22 mouse cellular contexts compared by ENCODE assay signal in the genomic region with DNA sequence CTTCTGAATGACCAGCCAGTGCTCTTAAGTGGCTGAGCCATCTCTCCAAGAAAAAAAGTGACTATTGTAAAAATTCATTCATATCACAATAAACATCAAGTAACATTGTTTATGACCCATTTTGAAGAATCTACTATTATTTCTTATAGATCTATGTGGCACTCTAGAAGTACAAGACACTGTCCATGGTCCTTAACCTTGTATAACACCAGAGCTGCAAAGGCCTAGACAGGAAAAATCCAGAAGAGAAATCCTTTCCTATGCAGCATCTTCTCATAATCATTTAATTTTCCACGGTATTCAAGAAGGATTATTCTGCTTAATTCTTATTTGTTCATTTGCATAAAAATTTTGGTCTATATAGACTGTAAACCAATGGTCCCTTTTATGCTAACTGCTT.
A peak's percentile ranks its signal among the peaks of the same experiment; 100 is the strongest.
DNase-seq lines count a peak whose midpoint lies in the region; ATAC-seq and TF ChIP-seq lines count a peak whose summit lies in the region.
"Had no signal": no experiment of that assay in that cellular context is flagged by ENCODE, and none has a peak within 500 bp of the region (broad histone marks: within the 10 kb centered on the region; RNA-seq: fewer than 3 reads in every experiment).

No protein-coding gene starts in this region.

- H3K4me1 ChIP-seq in kidney, postnatal 0 days (replicated peaks; ENCODE audit: insufficient read depth, low read length) = no peaks in the 10 kb centered on the region
- no peaks in the 10 kb centered on the region for H3K4me1 ChIP-seq in kidney, embryonic 15.5 days
- no peaks in the 10 kb centered on the region for H3K4me1 ChIP-seq in MEL (ENCODE audit: control insufficient read depth in 1 of 2, insufficient read depth in 2 of 2, low read length in 2 of 2)
- no peaks in the 10 kb centered on the region for H3K4me1 ChIP-seq in embryonic facial prominence, embryonic 14.5 days (ENCODE audit: control insufficient read depth, insufficient read depth, low read length)
- no peaks in the 10 kb centered on the region for H3K4me1 ChIP-seq in forebrain, embryonic 13.5 days
- H3K4me1 ChIP-seq: embryonic facial prominence, embryonic 12.5 days; forebrain, embryonic 12.5 days; heart, embryonic 13.5 days; hindbrain, embryonic 15.5 days had no signal

- H3K79me2 ChIP-seq in MEL (ENCODE audit: control insufficient read depth, insufficient read depth, low read length, poor library complexity) = no peaks in the 10 kb centered on the region

- DNase-seq in kidney, postnatal 0 days (ENCODE audit: low spot score) = peak; percentile 27
- DNase-seq in 416B (ENCODE audit: low read depth) (peak; percentile 3), MEL (ENCODE audit: low read depth, low spot score) (peak; percentile 11)
- DNase-seq in embryonic facial prominence, embryonic 14.5 days (ENCODE audit: low spot score) = peak; percentile 39
- no peak for DNase-seq in ovary, postnatal 36 days (ENCODE audit: low spot score)
- DNase-seq: adrenal gland, postnatal 25 days; B cell, adult 2 months; cerebellum, adult 18-20 months; cerebellum, adult 9-11 months; cerebellum, postnatal 36 days; gastrocnemius, postnatal 36 days; heart, adult 11 months; heart, postnatal 36 days had no signal

- no peaks in the 10 kb centered on the region for H3K9me3 ChIP-seq in kidney, postnatal 0 days (replicated peaks; ENCODE audit: low read length)
- H3K9me3 ChIP-seq in kidney, embryonic 15.5 days (replicated peaks) = no peaks in the 10 kb centered on the region
- no peaks in the 10 kb centered on the region for H3K9me3 ChIP-seq in MEL (replicated peaks; ENCODE audit: insufficient read depth, low read length)
- no peaks in the 10 kb centered on the region for H3K9me3 ChIP-seq in embryonic facial prominence, embryonic 14.5 days (ENCODE audit: control insufficient read depth, low read length)
- no peaks in the 10 kb centered on the region for H3K9me3 ChIP-seq in forebrain, embryonic 13.5 days (replicated peaks)
- H3K9me3 ChIP-seq: embryonic facial prominence, embryonic 12.5 days; forebrain, embryonic 12.5 days; heart, embryonic 13.5 days; hindbrain, embryonic 15.5 days had no signal

- H3K27ac ChIP-seq in kidney, postnatal 0 days = no peak overlapping the region
- no peak overlapping the region for H3K27ac ChIP-seq in kidney, embryonic 15.5 days
- no peak overlapping the region for H3K27ac ChIP-seq in MEL (ENCODE audit: control insufficient read depth, low read depth, low read length)
- H3K27ac ChIP-seq in embryonic facial prominence, embryonic 14.5 days (replicated peaks; ENCODE audit: low read depth, low read length) = no peak overlapping the region
- H3K27ac ChIP-seq in forebrain, embryonic 13.5 days = no peak overlapping the region
- H3K27ac ChIP-seq: embryonic facial prominence, embryonic 12.5 days; forebrain, embryonic 12.5 days; heart, embryonic 13.5 days; hindbrain, embryonic 15.5 days had no signal

- H3K4me3 ChIP-seq in kidney, postnatal 0 days (replicated peaks; ENCODE audit: low read depth, low read length) = no peak overlapping the region
- no peak overlapping the region for H3K4me3 ChIP-seq in kidney, embryonic 15.5 days (replicated peaks)
- H3K4me3 ChIP-seq in MEL (ENCODE audit: control insufficient read depth in 1 of 2, insufficient read depth in 1 of 2, low read depth in 2 of 2, low read length in 2 of 2) = no peak overlapping the region
- H3K4me3 ChIP-seq in embryonic facial prominence, embryonic 14.5 days (ENCODE audit: low read depth, low read length) = no peak overlapping the region
- no peak overlapping the region for H3K4me3 ChIP-seq in forebrain, embryonic 13.5 days
- H3K4me3 ChIP-seq: embryonic facial prominence, embryonic 12.5 days; forebrain, embryonic 12.5 days; heart, embryonic 13.5 days; hindbrain, embryonic 15.5 days had no signal

- no peak overlapping the region for H3K9ac ChIP-seq in kidney, postnatal 0 days (ENCODE audit: low read depth, low read length)
- H3K9ac ChIP-seq in kidney, embryonic 15.5 days = no peak overlapping the region
- H3K9ac ChIP-seq in MEL (ENCODE audit: control insufficient read depth, low read depth, low read length, poor library complexity, severe bottlenecking) = no peak overlapping the region
- H3K9ac ChIP-seq in embryonic facial prominence, embryonic 14.5 days (ENCODE audit: low read depth, low read length) = no peak overlapping the region
- no peak overlapping the region for H3K9ac ChIP-seq in forebrain, embryonic 13.5 days
- H3K9ac ChIP-seq: embryonic facial prominence, embryonic 12.5 days; forebrain, embryonic 12.5 days; heart, embryonic 13.5 days; hindbrain, embryonic 15.5 days had no signal

- ATAC-seq in kidney, postnatal 0 days (replicated peaks; ENCODE audit: low FRiP score, low read depth) = no peak
- no peak for ATAC-seq in kidney, embryonic 15.5 days (replicated peaks; ENCODE audit: low FRiP score)
- ATAC-seq in embryonic facial prominence, embryonic 14.5 days (ENCODE audit: low read depth) = no peak
- no peak for ATAC-seq in forebrain, embryonic 13.5 days
- ATAC-seq: activated CD4-positive, CD25-positive, alpha-beta regulatory T cell, adult 4 months; intestine, embryonic 16.5 days; Patski had no signal

- WGBS in kidney, postnatal 0 days = 69% methylated on average over 1 of the region's 1 CpGs
- WGBS in kidney, embryonic 15.5 days = 68% methylated on average over 1 of the region's 1 CpGs
- 82% methylated on average over 1 of the region's 1 CpGs for WGBS in embryonic facial prominence, embryonic 14.5 days
- 75% methylated on average over 1 of the region's 1 CpGs for WGBS in forebrain, embryonic 13.5 days

- TF ChIP-seq CTCF in kidney, postnatal 0 days (IDR thresholded peaks at IDR 0.05; ENCODE audit: low read depth) = no peak
- no peak for TF ChIP-seq CTCF in MEL (IDR thresholded peaks at IDR 0.05 in 2 of 3, conservative IDR thresholded peaks at IDR 0.05 in 1 of 3; ENCODE audit: control insufficient read depth in 1 of 3, insufficient read depth in 1 of 3, low read depth in 2 of 3, low read length in 3 of 3, poor library complexity in 1 of 3, severe bottlenecking in 1 of 3)

- H3K27me3 ChIP-seq in kidney, postnatal 0 days (ENCODE audit: insufficient read depth, low read length) = no peaks in the 10 kb centered on the region
- H3K27me3 ChIP-seq in kidney, embryonic 15.5 days = no peaks in the 10 kb centered on the region
- H3K27me3 ChIP-seq in MEL (ENCODE audit: control insufficient read depth in 1 of 2, insufficient read depth in 2 of 2, low read length in 2 of 2) = no peaks in the 10 kb centered on the region
- H3K27me3 ChIP-seq in embryonic facial prominence, embryonic 14.5 days (replicated peaks; ENCODE audit: control insufficient read depth, insufficient read depth, low read length) = no peaks in the 10 kb centered on the region
- no peaks in the 10 kb centered on the region for H3K27me3 ChIP-seq in forebrain, embryonic 13.5 days
- H3K27me3 ChIP-seq: embryonic facial prominence, embryonic 12.5 days; forebrain, embryonic 12.5 days; heart, embryonic 13.5 days; hindbrain, embryonic 15.5 days; Patski had no signal

- no peak for TF ChIP-seq RAD21 in MEL (IDR thresholded peaks at IDR 0.05; ENCODE audit: low read depth, low read length)

- TF ChIP-seq POLR2A in MEL (IDR thresholded peaks at IDR 0.05; ENCODE audit: control insufficient read depth in 1 of 2, insufficient read depth in 1 of 2, low read depth in 1 of 2, low read length in 2 of 2, poor library complexity in 1 of 2) = no peak

- no peak for TF ChIP-seq EP300 in MEL (IDR thresholded peaks at IDR 0.05; ENCODE audit: low read depth in 1 of 2, low read length in 2 of 2)

- H3K36me3 ChIP-seq in kidney, postnatal 0 days (ENCODE audit: insufficient read depth, low read length) = no peaks in the 10 kb centered on the region
- no peaks in the 10 kb centered on the region for H3K36me3 ChIP-seq in kidney, embryonic 15.5 days
- H3K36me3 ChIP-seq in MEL (ENCODE audit: control insufficient read depth in 1 of 2, insufficient read depth in 2 of 2, low read length in 2 of 2) = no peaks in the 10 kb centered on the region
- no peaks in the 10 kb centered on the region for H3K36me3 ChIP-seq in embryonic facial prominence, embryonic 14.5 days (ENCODE audit: control insufficient read depth, insufficient read depth, low read length)
- H3K36me3 ChIP-seq in forebrain, embryonic 13.5 days (ENCODE audit: poor library complexity, severe bottlenecking) = no peaks in the 10 kb centered on the region
- H3K36me3 ChIP-seq: embryonic facial prominence, embryonic 12.5 days; forebrain, embryonic 12.5 days; heart, embryonic 13.5 days; hindbrain, embryonic 15.5 days had no signal

- H3K4me2 ChIP-seq in kidney, postnatal 0 days (ENCODE audit: low read length) = no peak overlapping the region
- no peak overlapping the region for H3K4me2 ChIP-seq in kidney, embryonic 15.5 days
- H3K4me2 ChIP-seq in embryonic facial prominence, embryonic 14.5 days (ENCODE audit: low read depth, low read length) = no peak overlapping the region
- H3K4me2 ChIP-seq in forebrain, embryonic 13.5 days = no peak overlapping the region
- H3K4me2 ChIP-seq: embryonic facial prominence, embryonic 12.5 days; forebrain, embryonic 12.5 days; heart, embryonic 13.5 days; hindbrain, embryonic 15.5 days had no signal

TF ChIP-seq in MEL, 35 proteins besides CTCF, POLR2A, EP300 and RAD21:
- TF ChIP-seq NRF1 (IDR thresholded peaks at IDR 0.05; ENCODE audit: insufficient read depth, low read depth, low read length, poor library complexity, severe bottlenecking) (no peak), MXI1 (IDR thresholded peaks at IDR 0.05; ENCODE audit: low read depth, low read length) (no peak), MYB (IDR thresholded peaks at IDR 0.05; ENCODE audit: low read depth, low read length) (no peak), KAT2A (conservative IDR thresholded peaks at IDR 0.05; ENCODE audit: low read depth, low read length) (no peak), ZKSCAN1 (IDR thresholded peaks at IDR 0.05; ENCODE audit: low read depth, low read length) (no peak), CHD2 (IDR thresholded peaks at IDR 0.05; ENCODE audit: low read length) (no peak), MAZ (IDR thresholded peaks at IDR 0.05; ENCODE audit: low read depth, low read length) (no peak), RCOR1 (IDR thresholded peaks at IDR 0.05; ENCODE audit: low read depth, low read length) (no peak), TAL1 (IDR thresholded peaks at IDR 0.05; ENCODE audit: low read length) (no peak), CHD1 (IDR thresholded peaks at IDR 0.05; ENCODE audit: low read depth, low read length) (no peak), TCF12 (IDR thresholded peaks at IDR 0.05; ENCODE audit: low read depth, low read length) (no peak), UBTF (IDR thresholded peaks at IDR 0.05; ENCODE audit: borderline replicate concordance, insufficient read depth, low read depth, low read length) (no peak), NELFE (IDR thresholded peaks at IDR 0.05; ENCODE audit: low read depth, low read length) (no peak), MYC (IDR thresholded peaks at IDR 0.05; ENCODE audit: low read depth, low read length) (no peak), MEF2A (IDR thresholded peaks at IDR 0.05; ENCODE audit: extremely low read depth, insufficient replicate concordance, low read depth, low read length, poor library complexity, severe bottlenecking) (no peak)
